Mouse (Mus musculus) stomach, postnatal 0 days (tissue): ENCODE results near the gene Dhrs1.

ENCODE experiments used
- CTCF ChIP-seq: IDR thresholded peaks from 2 replicates; pipeline ENCODE4 v1.5.1; 2016; ENCODE audit warnings: antibody characterized with exemption, low read depth, mild to moderate bottlenecking, moderate library complexity
- EP300 ChIP-seq: optimal IDR thresholded peaks from 2 replicates; pipeline ENCODE3; 2016; ENCODE audit warnings: antibody characterized with exemption

GRCm38 (mm10) chr14:55733889-55734288 lies 11.6 kb downstream of the Dhrs1 start:
- TF ChIP-seq EP300: peak; percentile 47
- TF ChIP-seq CTCF: no peak
